Mouse (Mus musculus) small intestine, adult 2 months (tissue): ENCODE data around the gene Rnpep.

Experiments used
- CTCF ChIP-seq: fragments of 200-500 bp; IDR thresholded peaks from 2 replicates; pipeline ENCODE4 v1.5.1; 2012; ENCODE audit warnings: low read depth, mild to moderate bottlenecking, control low read depth, inconsistent platforms, low read length, moderate library complexity, mixed read lengths; ENCODE audit not compliant: insufficient replicate concordance, insufficient read length; ENCODE audit errors: extremely low read depth
- POLR2A ChIP-seq: fragments of 200-500 bp; IDR thresholded peaks from 2 replicates; pipeline ENCODE4 v1.6.1; 2012; ENCODE audit warnings: low read depth, mild to moderate bottlenecking, control low read depth, inconsistent platforms, low read length, moderate library complexity

GRCm38 (mm10) chr1:135252854-135253253 is 31.0 kb downstream of the Rnpep start:
- no peak for TF ChIP-seq CTCF
- no peak for TF ChIP-seq POLR2A
